Mouse (Mus musculus) brain, adult 2 months (tissue): Measurements from ENCODE around the gene Zbtb39.
"Not testable (repeated sequence)": the region's sequence is repeated elsewhere in the genome, so short reads cannot be mapped to it uniquely, and the experiment has no call there.

Experiments used
- DNase-seq: peaks from one replicate; pipeline ENCODE4 v3.0.0; 2011; ENCODE audit warnings: low read depth, low spot score

Zbtb39 gene

GRCm38 (mm10) chr10:127785411-127785810, 46.1 kb downstream of the Zbtb39 start:
- DNase-seq, result not testable (repeated sequence)
